Mouse (Mus musculus): ENCODE data around the gene Gm20854. TPM values are rescaled to one million over a fixed set of nuclear protein-coding genes. Genes with fewer than 3 reads are reported as not detected.
"Not testable (repeated sequence)": the region's sequence is repeated elsewhere in the genome, so short reads cannot be mapped to it uniquely, and the experiment has no call there.

Gm20854 gene
- not detected for total RNA-seq (2021)
- long read RNA-seq, experiment 1, result 0 reads
- long read RNA-seq, experiment 2, result 0 reads

DNA sequence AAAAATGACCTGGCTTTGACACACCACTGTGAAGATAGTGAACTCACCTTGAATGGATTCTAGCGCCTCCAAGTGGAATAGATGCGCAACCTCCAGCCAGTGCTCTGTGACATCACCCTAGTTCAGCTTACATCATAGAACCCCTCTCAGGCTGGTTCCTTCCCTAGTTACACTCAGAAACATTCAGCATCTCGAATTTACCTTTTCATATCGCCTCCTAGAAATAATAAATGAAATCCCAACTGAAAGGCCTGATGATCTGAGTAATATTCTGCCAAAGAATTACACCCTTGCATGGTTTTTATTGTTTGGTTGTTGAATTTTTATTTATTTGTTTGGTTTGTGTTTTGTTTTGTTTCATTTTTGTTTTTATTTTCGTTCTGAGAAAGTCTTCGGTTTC lies at the start of gene Gm20854:
Gene Gm20854, minus strand, starts transcription at position 101 of the 400 bp plus-strand sequence.
- DNase-seq (ENCODE audit: low spot score in 2 of 2), result not testable (repeated sequence)

All from adrenal gland, adult 18-20 months (tissue).